Mouse (Mus musculus): ENCODE data around the gene Slc26a10. TPM values are rescaled to one million over a fixed set of nuclear protein-coding genes. Genes with fewer than 3 reads are reported as not detected.
"Not testable (repeated sequence)": the region's sequence is repeated elsewhere in the genome, so short reads cannot be mapped to it uniquely, and the experiment has no call there.

The Slc26a10 gene
- total and polyA plus RNA-seq, 3 experiments = 0.94 to 8.4 (median 0.98) TPM

- TF ChIP-seq GATA1 (IDR thresholded peaks at IDR 0.05; ENCODE audit: borderline replicate concordance, low read length) (no peak), POLR2AphosphoS5 (IDR thresholded peaks at IDR 0.05; ENCODE audit: insufficient replicate concordance, low read depth, low read length) (no peak), TAL1 (conservative IDR thresholded peaks at IDR 0.05; ENCODE audit: low read depth, low read length) (no peak), CTCF (IDR thresholded peaks at IDR 0.05; ENCODE audit: low read depth, low read length) (peak; percentile 89), GATA2 (IDR thresholded peaks at IDR 0.05; ENCODE audit: borderline replicate concordance, low read depth, low read length) (no peak)
- H3K9me3 ChIP-seq (replicated peaks) = no peaks in the 10 kb centered on the region
- ATAC-seq (ENCODE audit: extremely low read depth, insufficient number of reproducible peaks, low FRiP score, poor library complexity, severe bottlenecking) (peak; percentile 30), DNase-seq (ENCODE audit: low spot score) (peak; percentile 85)
- peaks cover 44% of the 10 kb centered on the region for H3K36me3 ChIP-seq (replicated peaks)
- H3K27me3 ChIP-seq (ENCODE audit: insufficient read depth, low read length) = no peaks in the 10 kb centered on the region
- H3K4me1 ChIP-seq (ENCODE audit: insufficient read depth, low read depth, low read length) = peaks cover 57% of the 10 kb centered on the region
- H3K4me3 ChIP-seq (ENCODE audit: low read depth, low read length) = peak within 1 kb of the TSS; percentile 93
These were observed 15.7 kb downstream of the Slc26a10 start, which contains the start of gene B4galnt1 for GRCm38 (mm10) chr10:127164631-127165353. Gene B4galnt1, plus strand, starts transcription at chr10:127165225.

GRCm38 (mm10) chr10:127164190-127164589 lies 16.3 kb downstream of the Slc26a10 start:
- Histone ChIP-seq H3K4me1 (ENCODE audit: insufficient read depth, low read depth, low read length) (peaks cover 53% of the 10 kb centered on the region), H3K36me3 (replicated peaks) (peaks cover 38% of the 10 kb centered on the region), H3K9me3 (replicated peaks) (no peaks in the 10 kb centered on the region), H3K27me3 (ENCODE audit: insufficient read depth, low read length) (no peaks in the 10 kb centered on the region), H3K4me3 (ENCODE audit: low read depth, low read length) (peak overlapping the region; percentile 93; the same call in 1 of the 2 replicates)
- TF ChIP-seq GATA2 (IDR thresholded peaks at IDR 0.05; ENCODE audit: borderline replicate concordance, low read depth, low read length) (no peak), TAL1 (conservative IDR thresholded peaks at IDR 0.05; ENCODE audit: low read depth, low read length) (no peak), CTCF (IDR thresholded peaks at IDR 0.05; ENCODE audit: low read depth, low read length) (no peak), GATA1 (IDR thresholded peaks at IDR 0.05; ENCODE audit: borderline replicate concordance, low read length) (no peak), POLR2AphosphoS5 (IDR thresholded peaks at IDR 0.05; ENCODE audit: insufficient replicate concordance, low read depth, low read length) (no peak)
- DNase-seq (ENCODE audit: low spot score) (no peak), ATAC-seq (ENCODE audit: extremely low read depth, insufficient number of reproducible peaks, low FRiP score, poor library complexity, severe bottlenecking) (no peak)

GRCm38 (mm10) chr10:127162771-127163261 lies 17.6 kb downstream of the Slc26a10 start:
- ATAC-seq (ENCODE audit: extremely low read depth, insufficient number of reproducible peaks, low FRiP score, poor library complexity, severe bottlenecking); H3K9me3 ChIP-seq (replicated peaks); H3K4me3 ChIP-seq (ENCODE audit: low read depth, low read length); DNase-seq (ENCODE audit: low spot score); H3K27me3 ChIP-seq (ENCODE audit: insufficient read depth, low read length): not testable (repeated sequence)
- Histone ChIP-seq H3K4me1 (ENCODE audit: insufficient read depth, low read depth, low read length) (peaks cover 55% of the 10 kb centered on the region), H3K36me3 (replicated peaks) (peaks cover 26% of the 10 kb centered on the region)

- peaks cover 11% of the 10 kb centered on the region for H3K36me3 ChIP-seq (replicated peaks)
- TF ChIP-seq GATA2 (IDR thresholded peaks at IDR 0.05; ENCODE audit: borderline replicate concordance, low read depth, low read length) (no peak), TAL1 (conservative IDR thresholded peaks at IDR 0.05; ENCODE audit: low read depth, low read length) (no peak), CTCF (IDR thresholded peaks at IDR 0.05; ENCODE audit: low read depth, low read length) (no peak), GATA1 (IDR thresholded peaks at IDR 0.05; ENCODE audit: borderline replicate concordance, low read length) (no peak), POLR2AphosphoS5 (IDR thresholded peaks at IDR 0.05; ENCODE audit: insufficient replicate concordance, low read depth, low read length) (no peak)
- DNase-seq (ENCODE audit: low spot score) = no peak
- no peaks in the 10 kb centered on the region for H3K27me3 ChIP-seq (ENCODE audit: insufficient read depth, low read length)
- no peaks in the 10 kb centered on the region for H3K9me3 ChIP-seq (replicated peaks)
- peaks cover 41% of the 10 kb centered on the region for H3K4me1 ChIP-seq (ENCODE audit: insufficient read depth, low read depth, low read length)
- H3K4me3 ChIP-seq (ENCODE audit: low read depth, low read length) = no peak overlapping the region
- no peak for ATAC-seq (ENCODE audit: extremely low read depth, insufficient number of reproducible peaks, low FRiP score, poor library complexity, severe bottlenecking)
These were observed 19.7 kb downstream of the Slc26a10 start for GRCm38 (mm10) chr10:127160728-127161127.

GRCm38 (mm10) chr10:127160081-127160480 lies 20.4 kb downstream of the Slc26a10 start:
- no peak for ATAC-seq (ENCODE audit: extremely low read depth, insufficient number of reproducible peaks, low FRiP score, poor library complexity, severe bottlenecking)
- Histone ChIP-seq H3K27me3 (ENCODE audit: insufficient read depth, low read length) (no peaks in the 10 kb centered on the region), H3K4me3 (ENCODE audit: low read depth, low read length) (no peak overlapping the region), H3K36me3 (replicated peaks) (peaks cover 11% of the 10 kb centered on the region), H3K9me3 (replicated peaks) (no peaks in the 10 kb centered on the region), H3K4me1 (ENCODE audit: insufficient read depth, low read depth, low read length) (peaks cover 41% of the 10 kb centered on the region)
- no peak for DNase-seq (ENCODE audit: low spot score)
- no peak for TF ChIP-seq POLR2AphosphoS5 (IDR thresholded peaks at IDR 0.05; ENCODE audit: insufficient replicate concordance, low read depth, low read length)
- no peak for TF ChIP-seq TAL1 (conservative IDR thresholded peaks at IDR 0.05; ENCODE audit: low read depth, low read length)
- no peak for TF ChIP-seq GATA2 (IDR thresholded peaks at IDR 0.05; ENCODE audit: borderline replicate concordance, low read depth, low read length)
- no peak for TF ChIP-seq CTCF (IDR thresholded peaks at IDR 0.05; ENCODE audit: low read depth, low read length)
- TF ChIP-seq GATA1 (IDR thresholded peaks at IDR 0.05; ENCODE audit: borderline replicate concordance, low read length) = no peak

GRCm38 (mm10) chr10:127158471-127158870 lies 22.0 kb downstream of the Slc26a10 start:
- Histone ChIP-seq H3K4me1 (ENCODE audit: insufficient read depth, low read depth, low read length) (peaks cover 28% of the 10 kb centered on the region), H3K36me3 (replicated peaks) (peaks cover 6% of the 10 kb centered on the region), H3K4me3 (ENCODE audit: low read depth, low read length) (no peak overlapping the region), H3K27me3 (ENCODE audit: insufficient read depth, low read length) (no peaks in the 10 kb centered on the region), H3K9me3 (replicated peaks) (no peaks in the 10 kb centered on the region)
- TF ChIP-seq POLR2AphosphoS5 (IDR thresholded peaks at IDR 0.05; ENCODE audit: insufficient replicate concordance, low read depth, low read length) (no peak), GATA2 (IDR thresholded peaks at IDR 0.05; ENCODE audit: borderline replicate concordance, low read depth, low read length) (no peak)
- no peak for DNase-seq (ENCODE audit: low spot score)
- ATAC-seq (ENCODE audit: extremely low read depth, insufficient number of reproducible peaks, low FRiP score, poor library complexity, severe bottlenecking) = no peak

Measured in G1E (cell line).